Mouse (Mus musculus): Measurements from ENCODE around the gene Dcaf10.
A peak's percentile ranks its signal among the peaks of the same experiment; 100 is the strongest.
"Not testable (repeated sequence)": the region's sequence is repeated elsewhere in the genome, so short reads cannot be mapped to it uniquely, and the experiment has no call there.

Gene Dcaf10

DNA sequence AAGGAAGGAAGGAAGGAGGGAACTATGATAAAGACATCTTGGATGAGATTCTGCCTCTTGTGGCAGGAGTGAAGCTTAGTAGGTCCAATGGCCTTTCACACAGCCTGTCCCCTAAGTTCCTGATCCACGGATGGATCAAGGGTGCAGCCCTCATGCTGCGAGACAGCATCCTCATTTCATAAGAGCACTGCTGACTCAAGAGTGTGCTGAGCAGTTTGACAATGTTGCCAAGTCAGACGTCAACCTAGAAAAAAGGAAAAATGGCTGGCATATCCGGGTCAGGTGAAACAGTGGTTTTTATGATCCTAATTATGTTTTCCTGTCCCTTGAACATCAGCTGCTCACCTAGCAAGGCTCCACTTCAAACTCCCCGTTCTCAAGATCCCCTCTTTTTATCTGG lies 51.8 kb downstream of the Dcaf10 start:
- peak; percentile 25 for DNase-seq (ENCODE audit: low spot score)

DNA sequence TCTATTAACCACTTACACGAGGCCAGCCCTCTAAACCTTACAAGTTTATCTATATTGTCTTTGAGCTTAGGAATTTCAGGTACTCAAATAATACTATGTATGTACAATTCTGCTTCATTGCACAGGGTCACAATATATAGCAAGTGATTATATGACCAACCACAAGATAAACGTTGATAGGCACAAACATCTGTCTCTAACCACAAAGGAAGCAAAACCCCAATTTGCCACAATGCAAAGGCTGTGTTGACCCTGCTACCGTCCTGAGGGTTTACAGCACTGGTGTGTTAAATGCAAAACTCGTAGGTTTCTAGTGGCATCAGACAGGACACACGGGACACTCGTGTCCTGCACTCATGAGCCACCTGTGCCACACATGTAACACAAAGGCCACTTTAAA lies 54.3 kb downstream of the Dcaf10 start:
- DNase-seq (ENCODE audit: low spot score): not testable (repeated sequence)

DNA sequence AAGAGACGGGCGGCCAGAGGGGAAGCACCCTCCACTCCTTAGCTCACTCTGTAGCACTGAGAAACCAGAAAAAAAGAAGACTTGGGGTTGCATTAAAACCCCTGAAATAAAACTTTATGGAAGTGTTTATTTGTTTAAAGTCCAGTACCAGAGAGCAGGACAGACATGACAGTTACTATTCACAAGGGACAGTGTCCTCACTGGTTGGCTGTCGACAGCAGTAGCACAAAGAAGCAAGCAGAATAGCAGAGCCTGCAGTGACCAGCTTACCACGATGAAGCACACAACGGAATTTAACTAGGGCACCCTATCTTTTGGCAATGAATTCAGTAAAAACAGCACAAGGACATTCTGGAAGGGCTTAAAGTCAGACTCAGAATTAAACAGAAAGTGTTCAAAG lies 56.4 kb downstream of the Dcaf10 start:
- not testable (repeated sequence) for DNase-seq (ENCODE audit: low spot score)

DNA sequence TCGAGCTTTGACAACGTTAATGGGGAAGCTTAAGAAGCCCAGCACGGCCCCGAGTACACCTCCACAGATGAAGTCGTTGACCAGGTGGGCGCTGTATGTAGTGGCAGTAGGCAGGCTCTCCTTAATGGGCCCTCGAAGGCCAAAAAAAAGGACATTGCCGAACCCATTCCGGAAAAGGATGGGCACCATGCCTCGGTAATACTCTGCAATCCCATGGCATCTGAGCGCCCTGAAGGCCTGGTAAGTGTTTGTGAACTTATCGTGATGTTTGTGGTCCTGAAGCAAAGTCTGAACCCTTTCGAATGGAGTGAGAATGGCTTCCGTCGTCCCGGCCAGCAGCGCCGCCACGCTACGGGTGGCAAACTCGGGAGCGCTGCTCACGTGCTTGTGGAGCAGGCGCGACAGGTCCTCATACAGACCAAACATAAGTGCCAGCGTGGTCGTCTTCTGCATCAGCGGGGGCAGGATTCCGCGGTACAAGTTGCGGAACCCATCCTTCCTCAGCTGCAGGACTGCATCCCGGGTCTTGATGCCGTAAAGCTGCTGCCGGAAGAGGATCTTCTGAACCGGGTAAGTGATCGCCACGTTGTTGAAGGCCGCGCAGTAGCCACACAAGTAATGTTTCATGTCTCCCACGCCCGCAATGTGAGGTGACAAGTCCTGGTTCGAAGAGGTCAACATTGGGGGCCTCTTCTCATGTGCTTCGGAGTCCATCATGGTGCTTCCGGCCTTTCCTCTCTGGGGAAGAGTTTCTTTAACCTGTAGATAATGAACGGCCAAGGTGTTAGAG lies 57.7 kb downstream of the Dcaf10 start:
- no peak for DNase-seq (ENCODE audit: low spot score)

DNA sequence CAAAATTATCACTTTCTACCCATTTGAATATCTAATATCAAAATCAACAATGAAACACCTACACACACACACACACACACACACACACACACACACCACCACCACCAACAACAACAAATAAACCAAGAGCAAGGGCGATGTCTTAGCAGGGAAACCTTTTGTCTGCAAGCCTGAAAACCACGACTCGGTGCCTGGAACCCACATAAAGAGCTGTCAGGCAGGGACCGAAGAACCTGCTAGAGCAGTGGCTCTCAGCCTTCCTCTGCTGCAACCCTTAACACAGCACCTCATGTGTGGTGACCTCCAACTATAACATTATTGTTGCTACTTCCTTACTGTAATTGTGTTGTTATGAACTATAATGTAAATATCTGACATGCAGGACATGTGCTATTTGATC lies 60.4 kb downstream of the Dcaf10 start:
- DNase-seq (ENCODE audit: low spot score): no peak

DNA sequence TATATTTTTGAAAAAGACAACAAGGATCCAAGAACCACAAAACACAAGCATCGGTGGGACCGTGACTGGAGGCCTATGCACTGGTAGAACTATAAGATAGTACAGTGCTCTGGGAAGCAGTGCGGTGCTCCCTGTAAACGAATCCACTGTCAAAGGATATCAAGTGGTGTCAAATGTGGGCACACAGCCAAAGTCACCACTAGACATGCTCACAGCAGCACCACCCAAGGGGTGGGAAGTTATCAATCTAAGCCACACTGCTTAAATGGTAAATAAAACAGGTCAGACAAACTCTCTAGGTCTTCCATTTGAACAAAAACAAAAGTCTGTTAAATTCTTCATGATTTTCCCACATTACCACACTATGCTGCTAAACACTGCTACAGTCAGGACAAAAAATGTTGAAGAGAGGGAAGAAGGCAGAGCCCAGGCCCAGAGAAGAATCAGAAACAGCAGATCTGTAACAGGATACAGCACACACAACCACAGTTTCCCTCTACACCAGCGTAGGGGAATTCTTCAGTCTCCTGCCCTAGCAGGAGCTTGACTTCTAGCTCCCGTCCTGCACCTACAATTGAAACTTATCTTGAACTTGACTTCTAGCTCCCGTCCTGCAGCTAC lies 61.1 kb downstream of the Dcaf10 start:
- no peak for DNase-seq (ENCODE audit: low spot score)

DNA sequence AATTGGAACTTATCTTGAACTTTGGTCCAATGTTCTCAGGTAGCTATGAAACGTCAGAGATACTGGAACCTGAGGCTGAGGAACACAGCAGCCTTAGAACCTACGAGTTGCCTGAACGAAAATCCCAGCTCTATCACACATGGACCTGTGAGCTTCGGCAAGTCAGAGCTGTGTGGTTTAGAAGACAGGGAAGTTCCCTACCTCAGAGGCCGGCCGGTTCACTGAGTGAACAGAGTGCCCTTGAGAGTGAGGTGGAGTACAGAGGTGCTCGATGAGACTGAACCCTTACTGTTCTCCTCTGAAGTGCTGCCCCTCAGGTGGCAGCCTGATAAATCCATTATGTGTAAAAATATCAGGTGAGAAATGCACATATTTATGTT lies 61.6 kb downstream of the Dcaf10 start:
- DNase-seq (ENCODE audit: low spot score): no peak

DNA sequence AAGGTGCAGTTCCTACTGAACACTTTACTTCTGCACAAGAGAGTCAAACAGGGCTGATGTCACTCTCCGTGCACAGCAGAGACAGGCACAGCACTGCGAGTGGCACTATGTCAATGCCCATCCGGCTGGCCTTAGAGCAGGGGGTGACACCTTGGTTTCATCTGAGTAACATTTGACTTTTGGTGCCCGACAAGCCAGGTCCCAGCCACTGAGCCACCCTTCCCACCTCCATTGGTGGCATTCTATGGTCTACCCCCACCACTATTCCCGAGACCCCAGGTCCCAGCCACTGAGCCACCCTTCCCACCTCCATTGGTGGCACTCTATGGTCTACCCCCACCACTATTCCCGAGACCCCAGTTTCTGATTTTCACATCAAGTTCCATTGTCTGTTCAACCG lies 62.2 kb downstream of the Dcaf10 start:
- DNase-seq (ENCODE audit: low spot score): peak; percentile 39

DNA sequence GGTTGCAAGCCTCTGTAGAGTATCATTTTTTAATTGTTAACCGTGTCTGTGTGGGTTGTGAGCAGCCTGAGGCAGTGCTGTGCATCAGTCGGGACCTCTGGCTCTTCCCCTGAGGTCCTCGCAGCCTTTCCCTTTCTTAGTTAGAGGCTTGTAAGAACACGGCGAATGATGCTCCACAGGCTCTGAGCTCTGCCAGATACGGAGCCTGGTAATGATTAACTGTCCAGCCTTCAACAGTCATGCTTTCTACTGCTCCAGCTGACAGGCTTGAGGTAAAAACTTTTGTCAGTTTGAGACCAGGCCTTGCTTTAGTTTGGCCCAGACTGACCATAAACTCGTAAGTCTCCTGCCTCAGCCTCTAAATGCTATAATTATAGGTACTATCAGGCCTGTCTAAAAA lies 63.4 kb downstream of the Dcaf10 start:
- DNase-seq (ENCODE audit: low spot score): no peak

DNA sequence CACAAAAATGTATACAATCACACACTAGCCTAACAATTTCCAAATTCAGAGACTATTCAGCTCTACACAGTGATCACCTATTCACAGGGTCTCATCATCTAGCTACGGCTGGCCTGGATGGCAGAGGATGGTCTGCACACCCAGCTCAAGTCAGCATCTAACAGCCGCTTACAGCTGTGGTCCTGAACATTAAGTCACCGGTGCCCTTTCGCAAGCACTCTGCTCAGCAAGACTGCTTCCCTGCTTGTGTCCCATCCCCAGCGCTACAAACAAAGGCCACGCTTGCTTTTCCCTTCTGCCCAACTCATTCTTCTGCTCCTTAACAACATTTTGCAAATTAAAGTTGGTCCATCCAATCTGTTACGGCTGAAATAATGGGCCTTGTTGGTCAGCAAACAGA lies 64.5 kb downstream of the Dcaf10 start:
- DNase-seq (ENCODE audit: low spot score): no peak

DNA sequence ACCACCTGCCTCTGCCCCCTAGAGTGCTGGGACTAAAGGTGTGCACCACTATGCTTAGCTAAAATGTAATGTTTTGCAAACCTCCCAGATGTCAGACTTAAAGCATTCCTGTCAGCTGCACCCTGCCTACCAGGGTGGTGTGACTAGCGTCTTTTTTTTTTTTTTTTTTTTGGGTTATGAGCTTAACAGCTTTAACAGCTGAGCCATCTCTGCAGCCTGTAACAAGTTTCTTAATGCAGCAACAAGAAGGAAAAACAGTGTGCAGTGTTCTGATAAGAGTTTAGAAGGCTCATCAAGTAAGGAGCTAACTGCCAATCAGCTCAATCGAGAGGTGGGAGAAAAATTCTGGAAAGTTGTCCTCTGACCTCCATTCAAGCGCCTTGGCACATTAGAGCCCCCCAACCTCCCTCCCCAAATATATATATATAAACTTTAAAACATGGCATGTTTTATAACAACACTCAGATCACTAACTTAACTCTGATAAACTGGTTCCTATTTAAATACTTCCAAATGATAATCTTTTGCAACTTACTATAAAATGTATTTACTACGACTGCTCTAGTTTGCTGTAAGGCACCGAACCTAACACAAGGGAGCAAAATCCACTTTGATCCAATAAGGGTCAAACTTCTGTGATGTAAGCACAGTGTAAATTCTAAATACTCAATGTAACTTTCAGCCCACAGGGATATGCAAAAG lies 65.3 kb downstream of the Dcaf10 start:
- DNase-seq (ENCODE audit: low spot score): no peak

DNA sequence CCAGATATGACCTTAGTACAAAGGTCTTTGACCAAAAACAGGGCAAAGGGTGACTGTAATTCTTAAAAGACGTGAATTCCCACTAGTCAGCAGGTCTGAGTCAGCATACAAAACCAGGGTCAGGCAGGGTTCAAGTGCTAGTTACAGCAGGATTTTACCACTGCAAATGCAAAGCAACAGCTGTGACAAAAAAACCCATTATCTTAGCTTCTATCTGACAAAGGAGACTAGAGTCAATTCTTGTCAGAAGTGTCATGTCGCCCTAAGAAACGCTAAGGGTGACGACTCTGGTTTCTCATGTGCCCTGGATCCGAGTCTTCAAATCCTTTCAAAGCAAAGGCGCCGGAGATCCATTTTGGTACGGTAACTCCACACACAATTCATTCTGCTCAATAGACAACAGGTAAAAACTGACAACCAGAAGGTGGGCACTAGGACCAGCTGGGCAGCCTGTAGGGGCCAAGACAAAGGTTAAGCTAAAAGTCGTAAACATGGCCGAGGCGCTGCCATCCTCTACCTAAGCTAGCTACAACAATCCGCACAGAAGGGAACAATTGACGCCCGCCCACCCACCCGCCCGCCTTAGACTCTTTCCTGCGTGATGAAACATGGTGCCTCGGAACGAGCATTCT lies 65.9 kb downstream of the Dcaf10 start:
- DNase-seq (ENCODE audit: low spot score): no peak

DNA sequence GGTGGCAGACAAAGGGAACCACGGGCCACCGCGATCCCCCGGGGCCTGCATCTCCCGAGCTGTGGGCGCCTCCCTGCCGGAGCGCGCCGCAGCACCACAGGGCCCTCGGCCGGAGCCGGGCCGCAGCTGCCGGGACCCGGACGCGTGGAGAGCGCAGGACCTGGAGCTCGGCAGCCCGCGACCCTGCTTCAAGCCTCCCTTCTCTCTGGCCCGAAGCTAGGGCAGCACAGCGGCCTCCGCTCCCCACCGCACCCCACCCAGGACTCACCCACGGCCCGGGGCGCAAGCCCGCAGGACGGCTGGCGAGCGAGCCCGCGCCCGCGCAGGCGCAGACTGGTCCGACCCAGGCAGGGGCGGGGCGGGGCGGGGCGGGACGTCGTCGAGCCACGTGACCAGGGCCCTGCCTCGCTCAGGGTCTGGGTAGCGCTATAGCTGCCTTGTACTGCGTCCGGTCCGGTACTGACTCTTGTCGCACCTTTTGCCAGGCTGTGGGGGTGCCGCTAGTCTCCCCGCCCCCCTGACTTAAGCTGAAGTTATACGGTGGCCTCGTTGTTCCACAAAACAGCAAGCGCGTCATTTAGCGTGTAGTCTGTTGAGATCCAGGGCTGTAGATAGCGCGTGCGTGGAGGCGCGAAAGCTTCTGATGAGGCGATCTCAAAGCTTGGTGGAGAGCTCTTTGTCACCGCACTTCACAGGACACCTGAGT lies 66.7 kb downstream of the Dcaf10 start, which contains the start of gene Slc25a51:
Gene Slc25a51 (minus strand): TSS at position 340 of the 706 bp plus-strand sequence.
- DNase-seq (ENCODE audit: low spot score): peak; percentile 88

DNA sequence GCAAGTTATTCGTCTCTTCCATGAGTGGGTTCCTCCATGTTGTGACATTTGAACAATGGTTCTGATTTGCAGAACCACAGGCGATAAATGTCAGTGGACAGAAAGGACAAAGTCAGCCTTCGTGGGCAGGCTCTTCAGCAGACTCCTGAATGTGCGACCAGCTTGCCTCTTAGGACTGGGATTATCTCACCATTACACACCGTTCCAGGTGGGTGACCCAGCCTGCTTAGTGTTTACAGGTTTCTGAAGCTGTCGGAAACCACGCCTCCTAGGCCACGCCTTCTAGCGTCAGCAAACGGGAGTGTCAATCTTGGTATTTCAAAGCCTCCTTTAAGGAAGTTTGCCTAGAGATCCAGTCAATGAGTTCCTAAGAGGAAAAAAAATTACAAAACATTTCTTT lies 67.4 kb downstream of the Dcaf10 start:
- DNase-seq (ENCODE audit: low spot score): peak; percentile 82

DNA sequence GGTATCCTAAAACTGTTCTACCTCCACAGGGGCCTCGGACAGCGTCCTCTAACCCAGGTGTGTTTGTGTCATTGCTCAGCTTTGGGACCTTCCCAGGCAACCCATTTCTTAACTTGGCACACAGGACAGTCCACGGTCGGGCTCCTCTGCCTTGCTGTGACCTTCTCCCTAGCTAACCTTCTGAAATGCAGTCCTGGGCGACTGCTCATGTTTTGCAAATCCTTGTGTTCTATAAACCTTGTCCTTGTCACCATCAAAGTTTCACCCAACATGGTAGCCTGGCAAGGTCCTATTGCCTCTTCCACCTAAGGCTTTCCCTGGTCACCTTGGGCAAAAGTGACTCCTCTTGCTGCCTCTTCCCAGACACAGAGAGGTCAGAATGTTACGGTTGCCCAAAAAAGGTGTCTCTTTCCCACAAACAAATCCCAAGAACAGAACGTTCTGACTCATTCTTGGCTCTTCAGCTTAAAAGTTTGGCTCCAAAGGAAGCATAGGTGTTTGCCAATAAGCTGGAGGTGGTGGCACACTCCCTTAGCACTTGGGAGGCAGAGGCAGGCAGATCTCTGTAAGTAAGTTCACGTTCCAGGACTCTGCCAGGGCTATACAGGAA lies 69.4 kb downstream of the Dcaf10 start:
- DNase-seq (ENCODE audit: low spot score): no peak

DNA sequence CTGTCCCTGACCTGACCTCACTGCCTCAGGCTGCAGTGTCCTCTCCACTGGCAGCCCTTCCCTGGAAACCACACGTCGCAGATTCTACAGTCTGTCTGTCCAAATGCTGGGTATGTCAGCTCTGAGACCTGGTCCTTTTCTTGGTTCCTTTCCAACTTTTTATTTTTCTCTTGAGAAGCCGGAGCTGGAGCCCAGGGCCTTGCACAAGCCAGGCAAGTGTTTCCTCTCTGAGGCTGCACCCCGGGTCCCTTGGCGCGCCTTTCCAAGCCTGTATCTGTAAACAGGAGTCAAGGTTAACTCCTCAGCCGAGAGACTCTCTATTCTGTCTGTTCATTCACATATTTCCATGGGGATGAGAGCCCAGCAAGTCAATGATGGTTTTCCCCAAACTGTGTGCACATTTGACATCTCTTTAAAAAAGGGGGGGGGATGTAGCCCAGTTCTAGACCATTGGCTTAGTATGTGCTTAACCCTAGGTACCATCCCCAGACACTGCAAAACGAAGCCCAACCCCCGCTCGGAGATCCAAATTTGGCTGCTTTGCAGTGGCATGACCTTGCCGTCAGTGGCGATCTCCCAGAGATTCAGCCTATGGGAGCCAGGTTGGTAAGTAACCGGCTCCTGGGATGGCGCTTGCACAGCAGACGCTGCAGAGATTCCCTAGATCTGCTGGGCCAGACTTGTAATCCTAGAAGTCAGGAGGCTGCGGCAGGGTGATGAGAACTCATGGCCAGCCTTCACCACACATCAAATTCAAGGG lies 70.7 kb downstream of the Dcaf10 start:
- no peak for DNase-seq (ENCODE audit: low spot score)

DNA sequence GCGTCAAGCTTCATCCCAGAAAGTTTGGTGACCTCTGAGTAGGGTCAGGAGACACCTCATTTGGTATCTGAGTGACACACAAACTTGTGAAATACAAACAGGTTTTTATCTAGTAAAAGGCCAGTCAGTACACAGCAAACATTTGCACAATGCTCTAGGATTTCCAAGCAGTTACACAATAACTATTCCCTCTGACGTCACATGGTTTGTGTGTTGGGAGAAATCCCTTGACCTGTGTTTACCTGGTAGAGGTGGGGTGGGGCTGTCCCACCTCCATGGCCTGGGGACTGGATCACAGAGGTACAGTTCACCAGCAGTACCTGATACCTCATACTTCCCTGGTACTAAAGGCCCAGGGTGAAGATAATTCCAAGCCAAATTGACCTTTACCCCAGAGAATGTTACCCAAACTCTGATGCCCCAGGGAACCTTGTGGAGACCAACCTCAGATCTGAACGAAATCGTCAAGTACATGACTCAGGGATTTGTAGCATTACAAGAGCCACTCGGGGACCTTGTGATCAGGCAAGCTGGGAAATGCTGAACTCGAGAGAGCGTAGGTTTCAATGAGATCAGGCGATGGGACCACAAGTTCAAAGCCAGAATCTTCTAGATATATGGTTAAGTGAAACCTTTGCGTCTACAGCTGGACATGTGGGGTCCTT lies 71.9 kb downstream of the Dcaf10 start:
- DNase-seq (ENCODE audit: low spot score): no peak

DNA sequence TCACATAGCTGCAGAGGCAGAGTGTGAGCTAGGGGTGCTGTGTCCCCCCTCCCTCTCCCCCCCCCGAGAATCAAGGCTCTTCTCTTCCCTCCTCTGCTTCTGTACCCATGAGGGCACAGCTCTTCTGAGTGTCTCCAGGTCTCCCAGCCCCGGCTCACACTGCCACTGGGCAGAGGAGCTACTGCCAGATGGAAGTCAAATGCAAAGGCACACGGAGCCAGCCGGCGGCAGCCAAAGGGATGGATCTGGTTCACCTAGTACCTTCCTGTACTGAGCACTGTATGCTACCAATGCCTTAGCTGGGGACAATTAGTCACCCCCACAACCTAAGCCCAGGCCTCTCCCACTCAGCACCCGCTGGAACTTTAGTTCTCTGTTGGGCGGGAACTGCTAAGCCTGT lies 74.4 kb downstream of the Dcaf10 start:
- no peak for DNase-seq (ENCODE audit: low spot score)

DNA sequence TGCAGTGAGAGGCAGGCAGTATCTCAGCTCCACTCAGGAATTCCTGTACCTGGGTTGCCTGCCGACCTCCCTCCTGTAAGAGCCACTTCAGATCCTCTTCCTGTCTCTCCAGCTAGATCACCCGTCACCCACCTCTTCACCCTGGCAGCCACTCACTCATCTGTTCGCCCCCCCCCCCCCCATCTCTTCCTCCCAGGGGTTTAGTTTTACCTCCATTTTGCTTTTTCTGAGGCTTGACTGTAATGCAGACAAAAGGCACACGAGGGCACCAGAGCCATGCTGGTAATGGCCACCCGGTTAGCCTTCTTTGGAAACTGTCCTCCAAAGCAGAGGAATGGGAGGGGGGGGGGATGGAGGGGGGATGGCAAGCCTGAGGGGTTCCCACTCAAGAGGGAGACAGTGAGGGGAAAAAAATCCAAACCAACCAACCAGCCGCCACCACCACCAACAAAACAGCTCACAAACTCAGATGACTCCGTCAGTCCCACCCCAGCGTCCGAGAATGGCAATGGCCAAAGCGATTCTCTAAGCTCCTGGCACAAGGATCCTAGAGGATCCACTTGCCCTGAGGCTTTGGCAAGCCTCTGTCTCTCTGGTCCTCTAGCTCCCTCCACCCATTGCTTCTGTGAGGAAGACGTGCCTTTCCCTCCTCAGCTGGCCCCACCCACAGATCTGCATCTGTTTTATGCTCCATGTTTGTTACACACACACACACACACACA lies 76.5 kb downstream of the Dcaf10 start:
- DNase-seq (ENCODE audit: low spot score): peak; percentile 77

DNA sequence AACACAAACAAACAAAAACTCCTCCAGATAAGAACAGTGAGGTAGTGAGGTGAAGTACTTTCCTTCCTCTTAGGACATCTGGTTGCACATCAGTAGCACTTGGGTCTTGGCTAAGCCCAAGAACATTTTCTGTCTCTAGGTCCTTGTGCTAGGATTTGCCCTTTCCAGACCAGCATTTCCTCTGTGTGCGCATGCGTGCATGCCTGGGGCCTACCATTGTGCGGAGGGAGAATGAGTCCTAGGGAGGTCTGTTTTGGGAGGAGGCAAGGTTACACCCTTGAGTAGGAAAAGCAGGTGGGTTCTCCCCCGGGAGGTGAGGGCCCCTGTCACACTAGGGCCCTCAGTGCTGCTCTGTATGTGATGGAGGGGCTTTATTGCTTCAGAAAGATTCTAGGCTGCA lies 77.2 kb downstream of the Dcaf10 start:
- no peak for DNase-seq (ENCODE audit: low spot score)

Data from testis, postnatal 10 days (tissue).